Mouse (Mus musculus) hindbrain, embryonic 10.5 days (tissue): ENCODE measurements around the gene Rab38. TPM values are rescaled to one million over a fixed set of nuclear protein-coding genes. Genes with fewer than 3 reads are reported as not detected.
A peak's percentile ranks its signal among the peaks of the same experiment; 100 is the strongest.

Experiments used
- DNase-seq: peaks from one replicate; pipeline ENCODE4 v3.0.0-alpha.2; 2017; ENCODE audit warnings: low spot score
- H3K27ac ChIP-seq: fragments of 300-500 bp; sonication (generic); 2 replicates; pipeline ENCODE4 v1.5.1; 2016; ENCODE audit warnings: mild to moderate bottlenecking, moderate library complexity
- H3K27me3 ChIP-seq: fragments of 300-500 bp; sonication (generic); 2 replicates; pipeline ENCODE4 v1.6.1; 2016; ENCODE audit warnings: mild to moderate bottlenecking; ENCODE audit not compliant: poor library complexity, insufficient read depth, severe bottlenecking
- H3K36me3 ChIP-seq: fragments of 300-500 bp; sonication (generic); 2 replicates; pipeline ENCODE4 v1.6.1; 2016; ENCODE audit warnings: mild to moderate bottlenecking, moderate library complexity
- H3K4me1 ChIP-seq: fragments of 300-500 bp; sonication (generic); replicated peaks from 2 replicates; pipeline ENCODE4 v1.6.1; 2016; ENCODE audit warnings: mild to moderate bottlenecking
- H3K4me3 ChIP-seq: fragments of 300-500 bp; sonication (generic); 2 replicates; pipeline ENCODE4 v1.5.1; 2016; ENCODE audit warnings: mild to moderate bottlenecking, moderate library complexity
- H3K9me3 ChIP-seq: fragments of 300-500 bp; sonication (generic); 2 replicates; pipeline ENCODE4 v1.6.1; 2016; ENCODE audit warnings: mild to moderate bottlenecking, moderate library complexity
- WGBS: fragments of 180-500 bp; shearing (Covaris S2); methylation state at CpG from one replicate; pipeline ENCODE4 v1.1.7; 2016; 5-methylcytosine and 5-hydroxymethylcytosine counted together
- polyA plus RNA-seq: library from polyadenylated mRNA; unstranded; fragments of >200 nt; fragmentation: Nextera tagmentation; extraction: Ambion mirVana; gene quantifications from 2 replicates; pipeline ENCODE4 v1.2.1, GENCODE M21; 2016

The Rab38 gene
- polyA plus RNA-seq, result 5.2 and 7.5 TPM in 2 replicates

GRCm38 (mm10) chr7:88429786-88430691 lies at the start of gene Rab38:
TSS of gene Rab38 (plus strand) at chr7:88430273.
- peaks cover 3% of the 10 kb centered on the region; the same call in 1 of the 2 replicates for H3K4me1 ChIP-seq
- no peaks in the 10 kb centered on the region for H3K9me3 ChIP-seq
- H3K36me3 ChIP-seq, result no peaks in the 10 kb centered on the region
- peak within 1 kb of the TSS; percentile 66 for H3K4me3 ChIP-seq
- WGBS, result 2% methylated on average over 35 of the region's 35 CpGs
- peak; percentile 69 for DNase-seq
- peak within 1 kb of the TSS; percentile 70 for H3K27ac ChIP-seq
- peaks cover 21% of the 10 kb centered on the region for H3K27me3 ChIP-seq

- Histone ChIP-seq H3K27me3 (no peaks in the 10 kb centered on the region), H3K9me3 (no peaks in the 10 kb centered on the region), H3K4me1 (no peaks in the 10 kb centered on the region), H3K27ac (no peak overlapping the region), H3K4me3 (no peak overlapping the region), H3K36me3 (no peaks in the 10 kb centered on the region)
- 81% methylated on average over 1 of the region's 1 CpGs for WGBS
- no peak for DNase-seq
Measured at GRCm38 (mm10) chr7:88394568-88394967, 35.5 kb upstream of the Rab38 start.

GRCm38 (mm10) chr7:88395745-88396144 lies 34.3 kb upstream of the Rab38 start:
- H3K9me3 ChIP-seq, result no peaks in the 10 kb centered on the region
- H3K27me3 ChIP-seq, result no peaks in the 10 kb centered on the region
- H3K27ac ChIP-seq, result no peak overlapping the region
- no peak overlapping the region for H3K4me3 ChIP-seq
- H3K36me3 ChIP-seq, result no peaks in the 10 kb centered on the region
- WGBS, result 49% methylated on average over 2 of the region's 2 CpGs
- H3K4me1 ChIP-seq, result no peaks in the 10 kb centered on the region
- no peak for DNase-seq

GRCm38 (mm10) chr7:88405311-88405710 lies 24.8 kb upstream of the Rab38 start:
- WGBS, result 94% methylated on average over 1 of the region's 1 CpGs
- no peak overlapping the region for H3K27ac ChIP-seq
- no peaks in the 10 kb centered on the region for H3K27me3 ChIP-seq
- H3K36me3 ChIP-seq, result no peaks in the 10 kb centered on the region
- H3K9me3 ChIP-seq, result peaks cover 5% of the 10 kb centered on the region; the same call in 1 of the 2 replicates
- DNase-seq, result no peak
- no peaks in the 10 kb centered on the region for H3K4me1 ChIP-seq
- H3K4me3 ChIP-seq, result no peak overlapping the region

- H3K4me1 ChIP-seq, result no peaks in the 10 kb centered on the region
- no peaks in the 10 kb centered on the region for H3K27me3 ChIP-seq
- no peak overlapping the region for H3K27ac ChIP-seq
- H3K4me3 ChIP-seq, result no peak overlapping the region
- H3K36me3 ChIP-seq, result no peaks in the 10 kb centered on the region
- peaks cover 5% of the 10 kb centered on the region; the same call in 1 of the 2 replicates for H3K9me3 ChIP-seq
- no peak for DNase-seq
- 71% methylated on average over 2 of the region's 2 CpGs for WGBS
Measured at GRCm38 (mm10) chr7:88406466-88406865, 23.6 kb upstream of the Rab38 start.

GRCm38 (mm10) chr7:88421821-88422220 lies 8.3 kb upstream of the Rab38 start:
- no peaks in the 10 kb centered on the region for H3K36me3 ChIP-seq
- no peaks in the 10 kb centered on the region for H3K27me3 ChIP-seq
- no peak for DNase-seq
- no peaks in the 10 kb centered on the region for H3K4me1 ChIP-seq
- H3K9me3 ChIP-seq, result no peaks in the 10 kb centered on the region
- H3K4me3 ChIP-seq, result no peak overlapping the region
- H3K27ac ChIP-seq, result no peak overlapping the region

GRCm38 (mm10) chr7:88423889-88424288 lies 6.2 kb upstream of the Rab38 start:
- Histone ChIP-seq H3K9me3 (no peaks in the 10 kb centered on the region), H3K4me3 (no peak overlapping the region), H3K4me1 (no peaks in the 10 kb centered on the region), H3K27me3 (no peaks in the 10 kb centered on the region), H3K27ac (no peak overlapping the region), H3K36me3 (no peaks in the 10 kb centered on the region)
- 88% methylated on average over 2 of the region's 2 CpGs for WGBS
- no peak for DNase-seq

- no peak overlapping the region for H3K4me3 ChIP-seq
- 82% methylated on average over 3 of the region's 3 CpGs for WGBS
Measured at GRCm38 (mm10) chr7:88425744-88426143, 4.3 kb upstream of the Rab38 start.

GRCm38 (mm10) chr7:88427484-88427883 lies 2.6 kb upstream of the Rab38 start:
- no peak for DNase-seq
- peaks cover 3% of the 10 kb centered on the region; the same call in 1 of the 2 replicates for H3K4me1 ChIP-seq
- H3K9me3 ChIP-seq, result no peaks in the 10 kb centered on the region
- peaks cover 21% of the 10 kb centered on the region for H3K27me3 ChIP-seq
- H3K27ac ChIP-seq, result no peak overlapping the region
- WGBS, result 84% methylated on average over 3 of the region's 3 CpGs
- no peaks in the 10 kb centered on the region for H3K36me3 ChIP-seq
- no peak overlapping the region for H3K4me3 ChIP-seq

More at GRCm38 (mm10) chr7:88425744-88426143, 4.3 kb upstream of the Rab38 start:
- Histone ChIP-seq H3K9me3 (no peaks in the 10 kb centered on the region), H3K4me1 (peaks cover 3% of the 10 kb centered on the region; the same call in 1 of the 2 replicates), H3K27ac (no peak overlapping the region), H3K27me3 (peaks cover 6% of the 10 kb centered on the region; the same call in 1 of the 2 replicates), H3K36me3 (no peaks in the 10 kb centered on the region)
- DNase-seq, result no peak

- H3K27me3 ChIP-seq, result peaks cover 21% of the 10 kb centered on the region
- peak overlapping the region; percentile 70; the same call in 1 of the 2 replicates for H3K27ac ChIP-seq
- H3K36me3 ChIP-seq, result no peaks in the 10 kb centered on the region
- no peaks in the 10 kb centered on the region for H3K9me3 ChIP-seq
- DNase-seq, result no peak
- peaks cover 3% of the 10 kb centered on the region; the same call in 1 of the 2 replicates for H3K4me1 ChIP-seq
- 7% methylated on average over 13 of the region's 13 CpGs for WGBS
- peak overlapping the region; percentile 66 for H3K4me3 ChIP-seq
Measured at GRCm38 (mm10) chr7:88430692-88431084, 615 bp downstream of the Rab38 start.

GRCm38 (mm10) chr7:88440301-88440700 lies 10.2 kb downstream of the Rab38 start:
- DNase-seq, result no peak
- Histone ChIP-seq H3K27ac (no peak overlapping the region), H3K9me3 (no peaks in the 10 kb centered on the region), H3K4me1 (no peaks in the 10 kb centered on the region), H3K4me3 (no peak overlapping the region), H3K27me3 (no peaks in the 10 kb centered on the region), H3K36me3 (no peaks in the 10 kb centered on the region)

GRCm38 (mm10) chr7:88442649-88443048 lies 12.6 kb downstream of the Rab38 start:
- H3K27ac ChIP-seq, result no peak overlapping the region
- DNase-seq, result no peak
- H3K4me1 ChIP-seq, result no peaks in the 10 kb centered on the region
- no peaks in the 10 kb centered on the region for H3K36me3 ChIP-seq
- no peak overlapping the region for H3K4me3 ChIP-seq
- no peaks in the 10 kb centered on the region for H3K27me3 ChIP-seq
- no peaks in the 10 kb centered on the region for H3K9me3 ChIP-seq

GRCm38 (mm10) chr7:88443435-88443834 lies 13.4 kb downstream of the Rab38 start:
- no peaks in the 10 kb centered on the region for H3K4me1 ChIP-seq
- H3K36me3 ChIP-seq, result no peaks in the 10 kb centered on the region
- no peak for DNase-seq
- WGBS, result 82% methylated on average over 4 of the region's 4 CpGs
- no peak overlapping the region for H3K27ac ChIP-seq
- no peaks in the 10 kb centered on the region for H3K9me3 ChIP-seq
- H3K4me3 ChIP-seq, result no peak overlapping the region
- H3K27me3 ChIP-seq, result no peaks in the 10 kb centered on the region
